Mouse (Mus musculus): Measurements from ENCODE around the gene Hoxa6. TPM values are rescaled to one million over a fixed set of nuclear protein-coding genes. Genes with fewer than 3 reads are reported as not detected.

Gene Hoxa6
- total RNA-seq, 2 experiments from 2014 or later: not detected

Small RNAs within 50 kb of the gene (microRNA-seq; reads per million reads assigned to microRNA genes)
- gene Mir196b: 0.67 to 2.2 reads per million in 2 experiments

Other genes starting within 250 kb of the Hoxa6 start
- gene Skap2, start 196.2 kb downstream of the Hoxa6 start, total RNA-seq (2021): 10 to 100 TPM in 1 of 2 experiments, 1 to 10 TPM in 1; 9.8 to 10.7 TPM
- gene Hoxa1, start 50.4 kb downstream of the Hoxa6 start, total RNA-seq (2021): not detected
- gene Hoxa2, start 43.9 kb downstream of the Hoxa6 start, total RNA-seq (2021): not detected
- gene 5730596B20Rik, start 31.2 kb downstream of the Hoxa6 start, total RNA-seq (2021): not detected
- gene Hoxa4, start 17.0 kb downstream of the Hoxa6 start, total RNA-seq (2021): not detected
- not detected for gene Hoxa5, start 4.1 kb downstream of the Hoxa6 start, total RNA-seq (2021)
- gene Hoxa3, start 4.6 kb upstream of the Hoxa6 start, total RNA-seq (2021): not detected
- not detected for gene Gm28308, start 4.6 kb upstream of the Hoxa6 start, total RNA-seq (2021)
- not detected for gene Hoxa7, start 13.1 kb upstream of the Hoxa6 start, total RNA-seq (2021)
- gene Hoxa9, start 22.4 kb upstream of the Hoxa6 start, total RNA-seq (2021): not detected
- not detected for gene Hoxa10, start 32.1 kb upstream of the Hoxa6 start, total RNA-seq (2021)
- not detected for gene Hoxa11, start 37.1 kb upstream of the Hoxa6 start, total RNA-seq (2021)
- gene Hoxa13, start 52.2 kb upstream of the Hoxa6 start, total RNA-seq (2021): not detected
- gene Evx1, start 104.8 kb upstream of the Hoxa6 start, total RNA-seq (2021): not detected

All from layer of hippocampus, postnatal 10 days (tissue).